Mouse (Mus musculus): Measurements from ENCODE around the gene Scarf1. TPM values are rescaled to one million over a fixed set of nuclear protein-coding genes. Genes with fewer than 3 reads are reported as not detected.

Gene Scarf1
- polyA plus RNA-seq, 1 experiment from 2014 or later: 3.2 TPM

DNA sequence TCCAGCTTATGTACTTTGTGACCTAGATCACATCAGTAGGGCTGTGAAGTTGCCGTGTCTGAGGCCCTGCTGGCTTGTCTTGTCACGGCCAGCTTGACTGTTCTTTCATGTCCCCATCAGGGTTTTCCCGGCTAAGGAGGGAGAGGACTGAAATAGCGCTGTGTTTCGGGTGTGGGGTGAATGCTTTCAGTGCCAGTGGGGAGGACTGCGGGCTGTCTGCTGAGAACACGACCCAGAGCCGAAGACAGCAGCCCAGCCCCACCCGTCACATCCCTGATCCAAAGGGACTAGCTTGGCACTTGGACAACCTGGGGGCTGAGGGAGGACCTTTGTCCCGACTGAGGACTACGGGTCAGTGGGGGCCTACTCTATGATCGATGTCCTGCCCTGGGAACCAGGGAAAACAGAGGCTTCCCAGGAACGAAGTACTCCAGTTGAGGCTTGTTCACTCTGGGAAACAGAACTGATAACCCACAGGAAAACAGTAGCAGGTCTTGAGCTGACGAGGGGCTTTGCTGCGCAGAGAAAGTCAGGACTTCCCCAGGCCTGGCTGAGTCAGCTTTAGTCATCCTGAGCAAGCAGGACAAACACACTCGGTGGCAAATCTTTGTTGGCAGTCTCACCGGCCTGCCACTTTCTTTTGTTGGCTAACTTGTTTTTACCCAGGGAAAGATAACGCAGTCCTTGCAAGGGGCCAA lies 50.7 kb downstream of the Scarf1 start:
- Histone ChIP-seq H3K4me1 (replicated peaks; ENCODE audit: control insufficient read depth, insufficient read depth, low read length) (peaks cover 18% of the 10 kb centered on the region; the same call in 1 of the 2 replicates), H3K27me3 (replicated peaks; ENCODE audit: control insufficient read depth, insufficient read depth, low read length) (no peaks in the 10 kb centered on the region), H3K27ac (ENCODE audit: low read depth, low read length) (peak overlapping the region; percentile 29), H3K9me3 (ENCODE audit: control insufficient read depth) (no peaks in the 10 kb centered on the region), H3K36me3 (ENCODE audit: control insufficient read depth, insufficient read depth) (peaks cover 11% of the 10 kb centered on the region; the same call in 1 of the 2 replicates), H3K4me3 (ENCODE audit: low read depth, low read length) (no peak overlapping the region), H3K9ac (ENCODE audit: low read depth, low read length) (0 out of 2 replicates have a peak overlapping the region, but pooled peaks have one; percentile 7), H3K4me2 (replicated peaks; ENCODE audit: low read depth) (no peak overlapping the region)
- 48% methylated on average over 18 of the region's 18 CpGs for WGBS
- TF ChIP-seq CTCF (IDR thresholded peaks at IDR 0.05; ENCODE audit: low read depth): no peak
- no peak for ATAC-seq

GRCm38 (mm10) chr11:75565849-75566248 lies 52.5 kb downstream of the Scarf1 start:
- WGBS: 76% methylated on average over 2 of the region's 2 CpGs
- no peak overlapping the region for H3K4me2 ChIP-seq (replicated peaks; ENCODE audit: low read depth)
- no peak for ATAC-seq
- no peak overlapping the region for H3K27ac ChIP-seq (ENCODE audit: low read depth, low read length)
- no peaks in the 10 kb centered on the region for H3K27me3 ChIP-seq (replicated peaks; ENCODE audit: control insufficient read depth, insufficient read depth, low read length)
- H3K36me3 ChIP-seq (ENCODE audit: control insufficient read depth, insufficient read depth): peaks cover 11% of the 10 kb centered on the region; the same call in 1 of the 2 replicates
- no peak overlapping the region for H3K9ac ChIP-seq (ENCODE audit: low read depth, low read length)
- no peak for TF ChIP-seq CTCF (IDR thresholded peaks at IDR 0.05; ENCODE audit: low read depth)
- no peaks in the 10 kb centered on the region for H3K9me3 ChIP-seq (ENCODE audit: control insufficient read depth)
- H3K4me1 ChIP-seq (replicated peaks; ENCODE audit: control insufficient read depth, insufficient read depth, low read length): peaks cover 18% of the 10 kb centered on the region; the same call in 1 of the 2 replicates
- no peak overlapping the region for H3K4me3 ChIP-seq (ENCODE audit: low read depth, low read length)

DNA sequence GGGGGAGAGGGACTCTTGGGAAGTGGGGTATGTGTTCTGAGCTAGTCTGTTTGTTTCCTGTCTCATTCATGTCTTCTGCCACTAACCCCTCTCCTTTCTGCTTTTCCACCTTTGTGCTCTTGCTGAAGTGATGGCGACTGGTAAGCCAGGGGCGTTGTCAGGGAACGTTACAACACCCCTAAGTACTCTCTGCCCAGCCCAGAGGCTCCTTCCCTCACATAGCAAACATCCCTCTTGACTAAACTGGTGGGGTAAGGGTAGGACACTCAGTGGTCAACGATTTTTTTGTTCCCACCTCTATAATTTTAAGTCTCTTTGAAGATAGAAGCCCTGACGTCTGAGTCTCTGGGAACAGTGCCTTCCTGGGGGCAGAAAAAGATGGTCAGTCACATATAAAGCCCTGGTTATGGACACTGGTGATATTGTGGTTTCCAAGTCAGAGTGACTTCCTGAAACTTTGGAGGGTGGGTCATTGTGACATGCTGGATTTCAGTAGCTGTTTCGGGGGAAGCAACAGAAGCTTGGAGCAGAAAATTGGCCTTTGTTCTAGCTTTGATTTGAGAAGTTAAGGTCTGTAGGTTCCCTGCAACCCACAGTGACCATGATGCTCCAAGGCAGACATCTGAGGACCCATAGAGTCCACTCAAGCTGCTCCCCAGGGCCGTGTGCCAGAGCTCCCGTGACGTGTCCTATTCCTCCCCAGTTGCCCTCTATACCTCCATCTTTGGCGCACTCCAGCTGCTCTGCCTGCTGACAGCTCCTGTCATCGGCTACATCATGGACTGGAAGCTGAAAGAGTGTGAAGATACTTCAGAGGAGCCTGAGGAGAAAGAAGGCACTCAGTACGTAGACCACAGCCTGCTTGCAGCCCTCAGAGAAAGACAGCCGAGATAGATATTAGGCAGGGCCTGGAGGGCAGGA lies 53.2 kb downstream of the Scarf1 start:
- no peak overlapping the region for H3K4me3 ChIP-seq (ENCODE audit: low read depth, low read length)
- H3K4me2 ChIP-seq (replicated peaks; ENCODE audit: low read depth): no peak overlapping the region
- peak overlapping the region; percentile 29; the same call in 1 of the 2 replicates for H3K27ac ChIP-seq (ENCODE audit: low read depth, low read length)
- no peak for ATAC-seq
- H3K36me3 ChIP-seq (ENCODE audit: control insufficient read depth, insufficient read depth): peaks cover 11% of the 10 kb centered on the region; the same call in 1 of the 2 replicates
- WGBS: 75% methylated on average over 13 of the region's 13 CpGs
- peaks cover 12% of the 10 kb centered on the region; the same call in 1 of the 2 replicates for H3K4me1 ChIP-seq (replicated peaks; ENCODE audit: control insufficient read depth, insufficient read depth, low read length)
- H3K27me3 ChIP-seq (replicated peaks; ENCODE audit: control insufficient read depth, insufficient read depth, low read length): no peaks in the 10 kb centered on the region
- TF ChIP-seq CTCF (IDR thresholded peaks at IDR 0.05; ENCODE audit: low read depth): no peak
- no peak overlapping the region for H3K9ac ChIP-seq (ENCODE audit: low read depth, low read length)
- H3K9me3 ChIP-seq (ENCODE audit: control insufficient read depth): no peaks in the 10 kb centered on the region

GRCm38 (mm10) chr11:75567346-75568114 lies 54.2 kb downstream of the Scarf1 start:
- TF ChIP-seq CTCF (IDR thresholded peaks at IDR 0.05; ENCODE audit: low read depth): no peak

DNA sequence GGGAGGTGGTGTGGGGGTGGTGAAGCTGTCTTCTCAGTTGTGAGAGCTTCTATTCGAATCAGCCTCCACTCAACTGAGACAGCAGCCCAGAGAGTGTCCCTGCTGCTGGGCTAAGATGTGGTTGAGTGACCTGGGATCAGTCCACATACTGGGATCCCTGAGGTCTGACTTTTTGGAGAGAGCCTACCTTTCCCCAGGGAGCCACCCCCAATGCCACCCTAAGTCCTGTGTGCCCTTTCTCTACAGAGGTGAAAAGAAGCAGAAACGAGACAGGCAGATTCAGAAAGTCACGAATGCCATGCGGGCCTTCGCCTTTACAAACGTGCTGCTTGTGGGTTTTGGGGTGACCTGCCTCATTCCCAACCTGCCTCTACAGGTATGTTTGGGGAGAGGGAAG lies 54.8 kb downstream of the Scarf1 start:
- Histone ChIP-seq H3K36me3 (ENCODE audit: control insufficient read depth, insufficient read depth) (peaks cover 8% of the 10 kb centered on the region; the same call in 1 of the 2 replicates), H3K4me2 (replicated peaks; ENCODE audit: low read depth) (no peak overlapping the region), H3K27ac (ENCODE audit: low read depth, low read length) (peak overlapping the region; percentile 51), H3K4me3 (ENCODE audit: low read depth, low read length) (no peak overlapping the region), H3K27me3 (replicated peaks; ENCODE audit: control insufficient read depth, insufficient read depth, low read length) (no peaks in the 10 kb centered on the region), H3K9me3 (ENCODE audit: control insufficient read depth) (no peaks in the 10 kb centered on the region), H3K9ac (ENCODE audit: low read depth, low read length) (no peak overlapping the region), H3K4me1 (replicated peaks; ENCODE audit: control insufficient read depth, insufficient read depth, low read length) (peaks cover 18% of the 10 kb centered on the region)
- WGBS: 78% methylated on average over 6 of the region's 6 CpGs
- no peak for TF ChIP-seq CTCF (IDR thresholded peaks at IDR 0.05; ENCODE audit: low read depth)
- no peak for ATAC-seq

More at GRCm38 (mm10) chr11:75567346-75568114, 54.2 kb downstream of the Scarf1 start:
- H3K27ac ChIP-seq (ENCODE audit: low read depth, low read length): peak overlapping the region; percentile 51
- no peaks in the 10 kb centered on the region for H3K9me3 ChIP-seq (ENCODE audit: control insufficient read depth)
- no peaks in the 10 kb centered on the region for H3K27me3 ChIP-seq (replicated peaks; ENCODE audit: control insufficient read depth, insufficient read depth, low read length)
- H3K4me3 ChIP-seq (ENCODE audit: low read depth, low read length): no peak overlapping the region
- H3K4me1 ChIP-seq (replicated peaks; ENCODE audit: control insufficient read depth, insufficient read depth, low read length): peaks cover 14% of the 10 kb centered on the region; the same call in 1 of the 2 replicates
- peak; percentile 12; the same call in 1 of the 2 replicates for ATAC-seq
- no peak overlapping the region for H3K4me2 ChIP-seq (replicated peaks; ENCODE audit: low read depth)
- H3K9ac ChIP-seq (ENCODE audit: low read depth, low read length): no peak overlapping the region
- WGBS: 28% methylated on average over 9 of the region's 9 CpGs
- peaks cover 11% of the 10 kb centered on the region; the same call in 1 of the 2 replicates for H3K36me3 ChIP-seq (ENCODE audit: control insufficient read depth, insufficient read depth)

Measured in intestine, postnatal 0 days (tissue).